Mouse (Mus musculus): ENCODE results near the gene Nrap. TPM values are rescaled to one million over a fixed set of nuclear protein-coding genes. Genes with fewer than 3 reads are reported as not detected.

Nrap gene
- total and polyA plus RNA-seq, 3 experiments: 0.08 to 0.11 TPM; not detected in 1

Other genes with a start within 250 kb of the Nrap start
- not detected in 2 replicates for gene Habp2, start 102.9 kb downstream of the Nrap start, total RNA-seq (2012; rRNA removed)
- not detected for gene Habp2, start 102.9 kb downstream of the Nrap start, polyA plus RNA-seq (2012; ENCODE audit: insufficient read depth in 1 of 2, insufficient read length in 2 of 2, low read depth in 1 of 2, low replicate concordance in 2 of 2, missing spikeins in 1 of 2)
- gene Casp7, start 7.1 kb upstream of the Nrap start, total RNA-seq (2012; rRNA removed): 53.9 and 70.4 TPM in 2 replicates
- 10 to 100 TPM in 1 of 2 experiments, not detected in 1; 69.4 TPM for gene Casp7, start 7.1 kb upstream of the Nrap start, polyA plus RNA-seq (2012; ENCODE audit: insufficient read depth in 1 of 2, insufficient read length in 2 of 2, low read depth in 1 of 2, low replicate concordance in 2 of 2, missing spikeins in 1 of 2)
- gene Plekhs1, start 71.6 kb upstream of the Nrap start, total RNA-seq (2012; rRNA removed): 0.42 and 0.85 TPM in 2 replicates
- under 1 TPM in 1 of 2 experiments, not detected in 1; 0.84 TPM for gene Plekhs1, start 71.6 kb upstream of the Nrap start, polyA plus RNA-seq (2012; ENCODE audit: insufficient read depth in 1 of 2, insufficient read length in 2 of 2, low read depth in 1 of 2, low replicate concordance in 2 of 2, missing spikeins in 1 of 2)
- gene Dclre1a, start 158.2 kb upstream of the Nrap start, total RNA-seq (2012; rRNA removed): 27.9 and 28.7 TPM in 2 replicates
- gene Dclre1a, start 158.2 kb upstream of the Nrap start, polyA plus RNA-seq (2012; ENCODE audit: insufficient read depth in 1 of 2, insufficient read length in 2 of 2, low read depth in 1 of 2, low replicate concordance in 2 of 2, missing spikeins in 1 of 2): 100 to 1,000 TPM in 1 of 2 experiments, 10 to 100 TPM in 1; 36.0 to 142 TPM
- 27.7 and 34.7 TPM in 2 replicates for gene Nhlrc2, start 158.2 kb upstream of the Nrap start, total RNA-seq (2012; rRNA removed)
- 10 to 100 TPM; 22.4 to 37.6 TPM for gene Nhlrc2, start 158.2 kb upstream of the Nrap start, polyA plus RNA-seq (2012; ENCODE audit: insufficient read depth in 1 of 2, insufficient read length in 2 of 2, low read depth in 1 of 2, low replicate concordance in 2 of 2, missing spikeins in 1 of 2)